Mouse (Mus musculus) B cell, adult 67 days (primary cell): ENCODE data around the gene Smoc1. TPM values are rescaled to one million over a fixed set of nuclear protein-coding genes. Genes with fewer than 3 reads are reported as not detected.

Source experiments
- total RNA-seq, 2 experiments: library from RNA; stranded (reverse); gene quantifications; 4 replicates each; pipeline ENCODE4 v1.2.4; 2023

The Smoc1 gene
- total RNA-seq, result not detected

DNA sequence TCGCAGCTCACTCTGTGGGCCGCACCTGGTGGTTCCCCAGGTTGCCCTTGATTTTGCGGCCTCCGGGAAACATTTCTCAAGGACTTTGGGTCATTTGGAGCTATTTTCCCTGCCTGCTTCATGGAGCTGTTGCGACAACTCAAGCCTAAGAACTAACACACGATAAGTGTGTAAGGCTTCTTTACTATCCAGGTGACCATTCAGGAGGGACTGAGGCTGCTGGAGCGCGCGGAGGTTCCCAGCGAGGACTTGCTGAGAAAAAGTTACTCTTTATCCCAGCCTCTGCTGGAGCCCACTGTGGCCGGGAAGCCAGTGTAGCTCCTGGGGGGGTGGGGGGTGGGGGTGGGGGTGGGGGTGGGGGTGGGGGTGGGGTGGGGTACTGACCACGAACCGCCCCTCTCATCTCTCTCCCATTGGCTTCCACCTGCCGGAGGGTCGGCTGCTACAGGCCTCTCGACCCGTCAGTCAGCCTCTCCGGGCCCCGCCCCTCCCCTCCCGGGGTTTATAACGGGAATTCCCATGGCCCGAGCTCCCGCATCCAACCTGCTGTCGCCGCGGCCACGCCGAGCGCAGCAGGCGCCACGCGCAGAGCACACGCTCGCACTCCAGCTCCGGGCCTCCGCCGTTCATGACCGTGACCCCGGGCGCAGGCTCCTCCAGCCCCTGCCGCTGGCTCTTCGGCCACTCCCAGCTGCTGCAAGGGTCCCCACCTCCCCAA, at the start of gene Smoc1:
TSS of gene Smoc1 (plus strand) at position 532 of the 718 bp plus-strand sequence.

Other genes with a start within 250 kb of the Smoc1 start
- gene Susd6, start 236.3 kb upstream of the Smoc1 start, total RNA-seq, result 100 to 1,000 TPM; 130 to 136 TPM
- gene Srsf5, start 81.3 kb upstream of the Smoc1 start, total RNA-seq, result 1,000 to 10,000 TPM; 1,311 to 1,344 TPM
- not detected for gene Slc10a1, start 58.1 kb upstream of the Smoc1 start, total RNA-seq